Mouse (Mus musculus) left cerebral cortex, adult 18-20 months (tissue): Measurements from ENCODE around the gene Gm11595. TPM values are rescaled to one million over a fixed set of nuclear protein-coding genes. Genes with fewer than 3 reads are reported as not detected.
"Not testable (repeated sequence)": the region's sequence is repeated elsewhere in the genome, so short reads cannot be mapped to it uniquely, and the experiment has no call there.

Source experiments
- DNase-seq, 2 experiments: peaks; one replicate each; pipeline ENCODE4 v3.0.0; 2021 to 2022; ENCODE audit warnings: low spot score in 2 of 2, mixed read lengths in 1 of 2
- long read RNA-seq, 2 experiments: library from polyadenylated mRNA; stranded (forward); transcript quantifications; one replicate each; pipeline ENCODE4 v2.0.0; 2021
- total RNA-seq, 2 experiments: library from RNA; stranded (reverse); gene quantifications; 2 replicates each; pipeline ENCODE4 v1.2.3; 2021

The Gm11595 gene
- total RNA-seq: not detected
- long read RNA-seq, experiment 1: 0 reads
- long read RNA-seq, experiment 2: 0 reads

DNA sequence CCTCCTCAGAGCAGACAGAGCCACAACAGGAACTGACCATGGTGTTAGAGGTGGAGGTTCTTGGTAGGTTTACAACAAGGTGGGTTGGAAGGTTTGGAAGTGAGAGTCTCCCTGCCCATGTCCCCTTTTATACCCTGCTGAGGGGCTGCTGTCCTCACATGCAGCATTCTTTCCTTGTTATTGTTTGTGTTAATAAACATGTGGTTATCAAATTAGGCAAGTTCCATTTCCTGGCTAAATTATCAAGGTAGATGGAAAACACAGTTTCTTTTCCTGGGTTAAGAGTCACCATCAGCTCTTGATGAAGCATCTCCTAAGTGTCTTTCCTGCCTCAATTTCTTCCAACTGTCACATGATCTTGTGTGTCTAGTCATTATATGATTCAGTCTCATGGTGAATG is at the start of gene Gm11595:
Gm11595 (minus strand) TSS at position 101 of the 400 bp plus-strand sequence.
- not testable (repeated sequence) for DNase-seq

DNA sequence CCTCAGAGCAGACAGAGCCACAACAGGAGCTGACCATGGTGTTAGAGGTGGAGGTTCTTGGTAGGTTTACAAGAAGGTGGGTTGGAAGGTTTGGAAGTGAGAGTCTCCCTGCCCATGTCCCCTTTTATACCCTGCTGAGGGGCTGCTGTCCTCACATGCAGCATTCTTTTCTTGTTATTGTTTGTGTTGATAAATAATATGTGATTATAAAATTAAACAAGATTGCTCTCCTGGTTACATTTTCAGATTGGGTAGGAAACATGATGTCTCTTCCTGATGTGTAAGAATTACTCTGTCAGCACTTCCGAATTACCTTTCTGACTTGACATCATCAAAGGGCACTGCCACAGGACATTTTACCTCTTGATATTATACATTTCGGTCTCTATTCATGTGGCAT is 42.9 kb upstream of the Gm11595 start, which contains the start of gene Gm11564:
Gm11564 (minus strand) TSS at position 101 of the 400 bp plus-strand sequence.
- DNase-seq: not testable (repeated sequence)

- DNase-seq: not testable (repeated sequence)
Measured at GRCm38 (mm10) chr11:99809792-99810191, 37.1 kb upstream of the Gm11595 start, which contains the start of gene Krtap4-13. Gene Krtap4-13, minus strand, starts transcription at chr11:99809892.

GRCm38 (mm10) chr11:99804346-99804745 is 31.6 kb upstream of the Gm11595 start, which contains the start of gene Gm11554:
Gene Gm11554, minus strand, starts transcription at chr11:99804446.
- not testable (repeated sequence) for DNase-seq

DNA sequence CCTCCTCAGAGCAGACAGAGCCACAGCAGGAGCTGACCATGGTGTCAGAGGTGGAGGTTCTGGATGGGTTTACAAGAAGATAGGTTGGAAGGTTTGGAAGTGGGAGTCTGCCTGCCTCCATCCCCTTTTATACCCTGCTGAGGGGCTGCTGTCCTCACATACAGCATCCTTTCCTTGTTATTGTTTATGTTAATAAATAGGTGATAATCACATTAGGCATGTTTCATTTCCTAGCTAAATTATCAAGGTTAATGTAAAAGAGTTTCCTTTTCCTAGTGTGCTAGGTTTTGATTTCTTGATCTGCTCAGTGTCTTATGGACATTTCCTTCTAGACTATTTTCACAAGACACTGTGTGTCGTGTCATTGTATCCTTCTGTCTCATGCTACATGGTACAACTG is 26.1 kb upstream of the Gm11595 start, which contains the start of gene Gm11569:
Gm11569 (minus strand) TSS at position 101 of the 400 bp plus-strand sequence.
- not testable (repeated sequence) for DNase-seq

DNA sequence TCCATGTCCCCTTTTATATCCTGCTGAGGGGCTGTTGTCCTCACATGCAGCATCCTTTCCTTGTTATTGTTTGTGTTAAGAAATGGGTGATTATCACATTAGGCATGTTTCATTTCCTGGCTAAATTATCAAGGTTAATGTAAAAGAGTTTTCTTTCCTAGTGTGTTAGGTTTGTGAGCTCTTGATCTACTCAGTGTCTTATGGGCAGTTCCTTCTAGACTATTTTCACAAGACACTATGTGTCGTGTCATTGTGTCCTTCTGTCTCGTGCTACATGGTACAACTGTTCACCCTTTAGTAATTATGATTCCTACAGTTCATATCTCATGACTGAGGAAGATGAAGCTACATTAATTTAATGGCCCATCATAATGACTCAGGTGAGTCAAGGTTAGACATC is 20.7 kb upstream of the Gm11595 start, which contains the start of gene Gm11596:
Gm11596 (minus strand) TSS at position 101 of the 400 bp plus-strand sequence.
- DNase-seq: no peak

- DNase-seq: not testable (repeated sequence)
Measured at GRCm38 (mm10) chr11:99784900-99785299, 12.2 kb upstream of the Gm11595 start, which contains the start of gene Krtap4-9. Gene Krtap4-9, plus strand, starts transcription at chr11:99785200.

GRCm38 (mm10) chr11:99780604-99781003 is 7.9 kb upstream of the Gm11595 start, which contains the start of gene Krtap4-8:
Gene Krtap4-8, minus strand, starts transcription at chr11:99780704.
- DNase-seq: no peak

DNA sequence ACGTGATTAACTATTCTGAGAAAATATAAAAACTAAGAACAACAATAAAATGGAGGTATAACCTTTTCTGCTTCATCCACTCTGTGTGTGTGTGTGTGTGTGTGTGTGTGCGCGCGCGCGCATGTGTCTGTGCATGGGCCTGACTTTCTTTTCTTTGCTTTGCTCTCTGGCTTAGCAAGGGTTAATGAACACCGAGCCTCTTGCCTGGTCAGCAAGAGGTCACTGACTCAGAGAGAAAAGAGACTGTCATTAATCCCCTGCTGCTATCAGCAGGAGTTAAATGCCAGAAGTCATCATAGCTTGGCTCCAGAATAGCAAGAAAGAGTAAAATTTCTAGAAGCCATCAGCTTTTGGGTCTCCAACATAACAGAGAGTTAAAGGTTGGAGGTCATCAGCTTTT is 5.7 kb upstream of the Gm11595 start:
- no peak for DNase-seq

GRCm38 (mm10) chr11:99768410-99768809 is 4.3 kb downstream of the Gm11595 start:
- no peak for DNase-seq

- no peak for DNase-seq
Measured at GRCm38 (mm10) chr11:99758877-99759276, 13.8 kb downstream of the Gm11595 start.

- no peak for DNase-seq
Measured at GRCm38 (mm10) chr11:99743985-99744384, 28.7 kb downstream of the Gm11595 start.

DNA sequence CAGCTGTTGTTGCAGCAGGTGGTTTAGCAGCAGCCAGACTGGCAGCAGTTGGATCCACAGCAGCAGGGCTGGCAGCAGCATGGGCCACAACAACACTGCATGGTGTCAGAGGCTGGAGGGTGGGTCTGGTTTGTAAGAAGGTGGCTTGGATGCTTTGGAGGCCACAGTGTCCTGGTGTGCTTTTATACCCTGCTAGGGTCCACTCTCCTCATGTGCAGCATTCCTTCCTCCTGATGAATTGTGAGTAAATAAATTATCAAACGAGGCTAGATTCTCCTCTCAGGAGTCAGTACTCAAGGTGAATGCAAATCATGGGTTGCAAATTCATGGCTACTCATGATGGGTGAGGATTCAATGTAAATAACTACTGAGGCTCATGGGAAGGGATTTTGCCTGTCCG is 38.5 kb downstream of the Gm11595 start, which contains the start of gene Gm14180:
Gm14180 (minus strand) TSS at position 101 of the 400 bp plus-strand sequence.
- no peak for DNase-seq

- no peak for DNase-seq
Measured at GRCm38 (mm10) chr11:99724061-99724460, 48.7 kb downstream of the Gm11595 start.

Other genes with a start within 250 kb of the Gm11595 start
- gene Krt40, start 229.8 kb downstream of the Gm11595 start, total RNA-seq: not detected
- gene Krtap3-3, start 222.0 kb downstream of the Gm11595 start, total RNA-seq: not detected
- gene Krtap3-2, start 216.1 kb downstream of the Gm11595 start, total RNA-seq: not detected
- not detected for gene Gm11939, start 213.4 kb downstream of the Gm11595 start, total RNA-seq
- gene Krtap3-1, start 206.3 kb downstream of the Gm11595 start, total RNA-seq: not detected
- not detected for gene Krtap1-5, start 191.9 kb downstream of the Gm11595 start, total RNA-seq
- gene Krtap1-4, start 189.3 kb downstream of the Gm11595 start, total RNA-seq: not detected
- gene Krtap1-3, start 181.6 kb downstream of the Gm11595 start, total RNA-seq: not detected
- gene Krtap9-3, start 174.8 kb downstream of the Gm11595 start, total RNA-seq: not detected
- gene Gm11938, start 169.6 kb downstream of the Gm11595 start, total RNA-seq: not detected
- gene Gm11937, start 162.7 kb downstream of the Gm11595 start, total RNA-seq: not detected
- not detected for gene Krtap2-4, start 158.1 kb downstream of the Gm11595 start, total RNA-seq
- gene Gm11562, start 152.5 kb downstream of the Gm11595 start, total RNA-seq: not detected
- gene Krtap4-1, start 144.7 kb downstream of the Gm11595 start, total RNA-seq: not detected
- not detected for gene Krtap4-2, start 137.8 kb downstream of the Gm11595 start, total RNA-seq
- not detected for gene Krtap4-7, start 128.8 kb downstream of the Gm11595 start, total RNA-seq
- gene Gm11555, start 122.7 kb downstream of the Gm11595 start, total RNA-seq: not detected
- gene Gm11563, start 114.0 kb downstream of the Gm11595 start, total RNA-seq: not detected
- not detected for gene Krtap4-6, start 107.0 kb downstream of the Gm11595 start, total RNA-seq
- gene Gm14190, start 82.2 kb downstream of the Gm11595 start, total RNA-seq: not detected
- not detected for gene Gm14180, start 38.6 kb downstream of the Gm11595 start, total RNA-seq
- gene Krtap4-8, start 7.8 kb upstream of the Gm11595 start, total RNA-seq: not detected
- gene Krtap4-9, start 12.3 kb upstream of the Gm11595 start, total RNA-seq: not detected
- not detected for gene Gm11596, start 20.6 kb upstream of the Gm11595 start, total RNA-seq
- not detected for gene Gm11569, start 26.0 kb upstream of the Gm11595 start, total RNA-seq
- not detected for gene Gm11554, start 31.5 kb upstream of the Gm11595 start, total RNA-seq
- not detected for gene Krtap4-13, start 37.0 kb upstream of the Gm11595 start, total RNA-seq
- gene Gm11564, start 42.8 kb upstream of the Gm11595 start, total RNA-seq: not detected
- gene 2300003K06Rik, start 65.2 kb upstream of the Gm11595 start, total RNA-seq: not detected
- gene Krtap4-16, start 78.7 kb upstream of the Gm11595 start, total RNA-seq: not detected
- not detected for gene Gm11568, start 85.0 kb upstream of the Gm11595 start, total RNA-seq
- gene Gm11559, start 91.6 kb upstream of the Gm11595 start, total RNA-seq: not detected
- not detected for gene Krtap9-1, start 100.5 kb upstream of the Gm11595 start, total RNA-seq
- gene Gm11567, start 106.3 kb upstream of the Gm11595 start, total RNA-seq: not detected
- gene Krtap31-1, start 135.0 kb upstream of the Gm11595 start, total RNA-seq: not detected
- gene Gm11565, start 141.8 kb upstream of the Gm11595 start, total RNA-seq: not detected
- gene Krtap31-2, start 163.4 kb upstream of the Gm11595 start, total RNA-seq: not detected
- not detected for gene Krtap9-5, start 175.6 kb upstream of the Gm11595 start, total RNA-seq
- not detected for gene Krtap29-1, start 206.1 kb upstream of the Gm11595 start, total RNA-seq
- gene Krtap16-1, start 213.7 kb upstream of the Gm11595 start, total RNA-seq: not detected
- gene Krtap17-1, start 221.1 kb upstream of the Gm11595 start, total RNA-seq: not detected
- not detected for gene Krt33a, start 243.3 kb upstream of the Gm11595 start, total RNA-seq